Mouse (Mus musculus) retina, postnatal 7 days (tissue): ENCODE results near the gene Cmya5.

Experiments
- DNase-seq: peaks from one replicate; pipeline ENCODE4 v3.0.0-alpha.2; 2012; ENCODE audit warnings: low read depth, low spot score

Gene Cmya5

DNA sequence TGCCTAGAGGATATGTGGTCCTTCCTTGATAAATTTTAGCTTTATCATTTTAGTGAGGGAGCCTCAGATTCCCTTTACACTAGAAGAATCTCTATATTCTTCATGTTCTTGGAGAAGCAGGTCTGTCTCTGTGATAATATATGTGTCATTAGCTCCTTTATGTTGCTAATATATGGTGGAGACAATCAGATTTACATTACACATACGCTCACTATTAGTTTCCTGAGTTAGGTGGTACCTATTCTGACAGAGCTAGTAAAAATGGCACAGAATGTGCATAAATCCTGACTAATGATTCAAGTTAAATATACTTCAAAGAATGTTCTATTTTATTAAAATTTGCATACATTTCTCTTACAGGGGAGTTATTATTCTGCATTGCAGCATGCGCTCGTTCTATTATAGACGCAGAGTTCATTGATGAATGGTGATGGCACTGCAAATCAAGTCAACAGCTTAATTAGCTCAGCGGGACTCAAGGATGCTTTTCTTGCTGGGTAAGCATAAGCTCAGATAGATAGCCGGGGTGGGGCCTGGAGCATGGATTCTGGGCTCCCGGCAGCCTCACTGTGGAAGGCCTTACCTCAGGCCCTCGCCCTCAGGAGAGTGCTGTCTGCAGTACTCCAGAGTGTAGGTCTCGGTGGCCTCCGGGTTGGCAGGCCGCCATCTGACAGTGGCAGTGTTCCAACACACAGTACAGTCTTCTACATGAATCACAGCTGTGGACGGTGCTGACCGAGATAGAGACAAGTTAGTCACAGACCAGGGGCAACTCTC is 81.5 kb downstream of the Cmya5 start:
- DNase-seq = no peak

DNA sequence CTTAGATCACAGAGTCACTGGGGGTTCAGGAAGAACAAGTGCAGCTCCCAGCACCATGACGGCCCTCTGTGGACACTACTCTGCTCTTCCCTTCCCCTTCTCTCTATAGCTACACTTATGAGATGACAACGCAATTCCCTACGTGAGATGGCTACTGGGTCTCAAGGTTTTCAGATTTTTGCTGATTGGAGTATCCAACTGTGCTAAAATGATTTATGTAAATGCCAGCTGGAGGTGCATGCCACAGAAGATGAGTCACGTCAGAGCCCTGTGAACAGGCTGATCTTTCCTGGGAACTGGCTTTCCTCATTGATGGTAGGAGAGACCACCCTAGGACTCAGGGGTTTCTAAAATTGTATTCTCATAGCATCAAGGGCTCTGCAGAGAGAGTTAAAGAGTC is 83.2 kb downstream of the Cmya5 start:
- DNase-seq = no peak

DNA sequence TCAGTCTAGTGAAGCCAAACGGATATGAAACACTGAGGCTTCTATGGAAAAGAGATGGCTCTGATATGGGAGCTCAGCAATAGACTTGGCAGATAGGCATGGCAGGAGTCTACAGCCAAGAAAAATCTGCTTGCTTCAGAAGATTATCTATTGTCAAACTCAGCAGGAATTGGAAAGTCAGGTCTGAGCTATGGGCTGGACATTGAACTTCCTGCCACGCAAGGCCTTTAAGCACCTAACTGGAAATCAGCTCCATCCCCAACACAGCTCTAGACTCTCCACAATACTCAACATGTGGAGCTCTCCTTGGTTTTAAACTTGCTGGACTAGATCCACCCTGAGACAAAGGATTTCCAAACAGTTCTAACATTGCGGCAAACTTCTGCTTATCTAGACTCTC is 84.1 kb downstream of the Cmya5 start:
- no peak for DNase-seq

DNA sequence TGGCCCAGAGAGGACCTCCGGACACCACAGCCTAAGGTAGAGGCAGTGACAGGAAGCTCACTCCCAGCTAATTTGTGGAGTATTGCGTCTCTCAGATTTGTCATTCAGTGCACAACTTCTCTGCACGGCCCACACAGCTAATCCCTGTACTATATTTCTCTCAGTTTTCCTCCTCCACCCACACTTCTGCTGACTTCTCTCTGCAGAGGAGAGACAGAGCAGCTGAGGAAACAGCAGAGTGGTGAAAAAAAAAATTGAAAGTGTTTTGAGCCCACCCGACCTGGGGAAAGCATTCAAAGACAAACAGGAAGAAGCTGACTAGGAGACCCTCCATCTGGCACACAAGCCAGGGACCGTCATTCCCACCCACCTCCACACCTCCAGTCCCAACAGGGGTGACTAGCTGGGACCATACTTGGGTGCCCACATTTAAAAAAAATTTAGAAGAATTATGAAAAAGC is 85.9 kb downstream of the Cmya5 start:
- DNase-seq = no peak

GRCm38 (mm10) chr13:93057492-93058260 is 86.8 kb downstream of the Cmya5 start:
- no peak for DNase-seq

GRCm38 (mm10) chr13:93056091-93056490 is 88.4 kb downstream of the Cmya5 start:
- no peak for DNase-seq

DNA sequence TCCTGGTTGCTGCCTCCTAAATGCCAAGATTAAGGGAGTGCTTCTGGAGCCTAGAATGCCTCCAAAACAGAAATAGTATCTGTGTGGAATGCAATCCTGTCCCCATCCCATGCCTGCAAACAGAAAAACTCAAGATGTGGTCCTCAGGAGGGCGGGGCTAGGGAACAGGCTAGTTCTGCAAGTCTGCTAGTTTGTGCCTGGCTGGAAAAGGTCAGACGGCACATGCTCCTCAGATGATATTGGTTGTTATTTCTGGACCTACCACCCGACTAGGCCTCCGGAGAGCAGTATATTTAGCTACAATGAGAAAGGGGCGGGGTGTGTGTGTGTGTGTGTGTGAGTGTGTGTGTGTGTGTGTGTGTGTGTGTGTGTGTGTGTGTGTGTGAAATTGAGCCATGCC is 93.0 kb downstream of the Cmya5 start:
- DNase-seq = no peak

GRCm38 (mm10) chr13:93041021-93041420 is 103.5 kb downstream of the Cmya5 start:
- no peak for DNase-seq

DNA sequence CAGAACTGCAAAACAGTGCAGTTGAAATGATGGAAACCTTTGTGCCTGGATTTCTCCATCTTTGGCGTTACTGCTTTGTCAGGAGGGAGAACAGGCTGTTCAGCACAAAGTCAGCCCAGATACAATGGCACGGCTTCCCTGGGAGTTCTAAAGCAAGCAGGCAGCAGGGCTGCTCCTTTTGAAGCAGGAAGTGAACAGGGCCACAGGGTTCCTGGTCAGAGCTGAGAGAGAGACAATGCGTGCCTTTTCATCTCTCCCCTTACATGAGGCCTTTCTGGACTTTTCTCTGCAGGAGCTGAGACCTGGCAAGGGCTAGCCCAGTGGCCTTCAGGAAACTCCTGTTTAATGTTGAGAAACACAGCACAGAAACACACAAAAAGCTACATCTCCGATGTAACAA is 108.3 kb downstream of the Cmya5 start:
- no peak for DNase-seq

GRCm38 (mm10) chr13:93029337-93029736 is 115.2 kb downstream of the Cmya5 start:
- DNase-seq = no peak

- DNase-seq = no peak
Measured at GRCm38 (mm10) chr13:93024837-93025236, 119.7 kb downstream of the Cmya5 start.

GRCm38 (mm10) chr13:93022158-93022557 is 122.4 kb downstream of the Cmya5 start:
- no peak for DNase-seq

DNA sequence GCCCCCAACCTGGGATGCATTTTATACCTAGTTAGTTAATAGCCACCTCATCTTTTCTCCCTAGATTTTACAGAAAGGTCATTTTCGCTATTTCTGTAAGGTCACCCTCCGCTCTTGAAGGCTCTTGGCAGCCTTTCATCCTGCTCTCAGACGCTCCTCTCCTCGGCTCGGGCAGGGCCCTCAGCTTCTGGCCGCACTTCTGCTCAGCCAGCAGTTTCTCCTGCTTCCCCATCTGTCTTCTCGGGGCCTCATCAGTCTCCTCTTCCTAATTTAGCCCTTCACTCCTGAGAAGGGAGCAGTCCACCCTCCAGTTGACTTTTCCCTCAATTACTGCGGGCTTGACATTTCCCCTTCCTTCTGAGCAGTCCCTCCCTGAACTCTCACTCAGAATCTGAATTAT is 131.6 kb downstream of the Cmya5 start:
- DNase-seq = no peak

GRCm38 (mm10) chr13:93011315-93011714 is 133.2 kb downstream of the Cmya5 start:
- DNase-seq = no peak

- DNase-seq = no peak
Measured at GRCm38 (mm10) chr13:93010524-93010923, 134.0 kb downstream of the Cmya5 start.

DNA sequence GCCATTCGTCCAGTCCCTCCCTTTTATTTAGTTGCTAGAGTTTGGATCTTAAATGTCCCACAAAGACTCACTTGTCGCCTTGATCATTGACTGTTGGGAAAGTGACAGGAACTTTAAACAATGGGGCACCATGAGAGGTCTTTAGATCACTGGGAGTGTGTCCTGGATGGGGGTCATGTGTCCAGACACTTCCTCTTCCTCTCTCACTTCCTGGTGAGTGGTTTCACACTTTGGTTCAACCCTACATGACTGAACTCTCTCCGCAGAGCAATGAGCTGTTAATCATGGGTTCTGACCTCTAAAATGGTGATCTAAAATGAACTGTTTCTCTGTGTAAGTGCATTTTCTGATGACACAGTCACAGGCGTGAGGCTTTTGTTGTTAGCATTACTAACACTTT is 137.4 kb downstream of the Cmya5 start:
- no peak for DNase-seq

DNA sequence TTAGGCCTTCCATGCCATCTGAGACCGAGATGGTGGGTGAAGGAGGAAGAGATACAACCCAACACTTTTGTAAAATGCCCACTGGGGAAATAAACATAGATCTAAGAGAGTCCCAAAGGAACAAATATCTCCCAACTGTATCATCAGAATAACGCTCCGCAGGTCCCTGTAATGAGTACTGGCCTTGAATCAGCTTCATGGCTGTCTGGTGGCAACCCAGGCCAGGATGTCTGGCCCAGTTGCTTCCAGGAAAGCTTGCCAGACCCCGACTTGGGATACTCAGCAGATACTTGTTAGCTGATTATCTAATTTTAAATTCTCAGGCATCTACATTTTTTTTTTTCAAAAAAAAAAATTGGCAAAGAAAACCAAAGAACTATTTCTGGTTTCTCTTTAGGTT is 138.2 kb downstream of the Cmya5 start:
- DNase-seq = no peak

- DNase-seq = no peak
Measured at GRCm38 (mm10) chr13:93004003-93004402, 140.5 kb downstream of the Cmya5 start.

GRCm38 (mm10) chr13:93002456-93002855 is 142.1 kb downstream of the Cmya5 start:
- no peak for DNase-seq

DNA sequence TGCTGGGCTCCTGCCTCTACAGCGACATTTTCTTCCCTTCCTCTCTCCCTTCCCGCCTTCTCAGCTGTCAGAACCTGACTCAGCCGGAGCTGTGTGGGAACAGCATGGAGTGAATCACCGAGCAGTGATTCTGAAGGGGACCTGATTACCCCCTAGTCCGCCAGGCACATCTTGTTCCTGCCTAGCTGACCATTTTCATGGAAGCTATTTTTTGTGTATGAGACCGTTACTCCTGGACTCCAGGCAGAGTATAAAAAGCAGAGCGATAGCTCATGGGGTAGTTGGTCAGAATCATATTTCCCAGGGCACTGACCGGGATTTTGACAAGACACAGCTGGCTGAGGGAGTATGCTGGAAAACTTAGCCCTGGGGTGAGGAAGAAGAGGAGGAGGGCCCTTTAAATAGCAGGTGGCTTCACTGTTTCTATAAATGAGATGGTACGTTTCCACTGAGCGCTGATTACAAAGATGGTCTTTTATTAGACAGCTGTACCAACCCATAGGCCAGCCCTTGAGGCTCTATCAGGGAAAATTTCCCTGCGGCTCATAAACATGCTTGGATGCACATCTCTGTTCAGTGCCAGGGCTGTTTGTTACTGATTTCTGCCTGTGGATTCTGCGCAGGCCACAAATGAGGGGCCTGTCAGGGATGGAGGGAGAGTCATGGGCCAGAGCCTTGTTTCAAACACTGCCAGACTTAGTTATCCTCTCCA is 143.7 kb downstream of the Cmya5 start:
- DNase-seq = no peak

DNA sequence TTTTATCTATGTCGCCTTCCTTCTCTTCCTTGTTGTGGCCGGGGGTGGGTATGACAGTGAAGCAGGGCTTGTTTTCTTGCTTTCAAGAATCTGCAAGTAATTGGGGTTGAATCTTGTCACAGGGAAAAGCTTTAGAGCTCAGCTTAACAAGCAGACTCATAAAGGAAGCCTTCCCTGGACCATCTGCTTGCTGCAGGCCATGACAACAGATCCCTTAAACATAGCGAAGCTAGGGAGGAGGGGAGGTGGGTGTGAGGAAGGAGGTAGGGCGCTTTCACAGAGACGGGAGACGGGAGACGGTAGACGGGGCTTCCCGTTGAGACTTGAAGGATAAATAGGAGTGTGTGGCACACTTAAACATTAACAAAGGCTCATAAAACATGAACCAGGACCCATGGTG is 144.7 kb downstream of the Cmya5 start:
- no peak for DNase-seq

DNA sequence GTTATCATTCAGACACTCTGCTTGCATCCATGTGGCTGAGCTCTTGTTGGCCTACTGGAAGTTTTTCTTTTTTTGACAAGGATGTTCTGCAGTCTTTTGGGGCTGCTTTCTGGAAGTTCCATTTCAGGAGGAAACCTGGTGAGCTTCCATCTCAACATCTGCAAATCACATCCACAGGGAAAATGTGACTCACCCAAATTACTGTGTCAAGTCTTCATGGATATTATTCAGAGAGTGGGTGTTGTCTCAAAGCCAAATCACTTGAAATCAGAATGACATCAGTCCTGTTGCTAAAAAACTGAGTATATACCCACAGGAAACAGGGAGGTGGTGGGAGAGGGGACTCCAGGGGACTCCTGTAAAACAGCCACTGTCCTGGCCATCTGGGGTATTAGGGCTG is 149.8 kb downstream of the Cmya5 start:
- DNase-seq = no peak
